8 mouse cellular contexts compared by ENCODE assay signal in the genomic region with DNA sequence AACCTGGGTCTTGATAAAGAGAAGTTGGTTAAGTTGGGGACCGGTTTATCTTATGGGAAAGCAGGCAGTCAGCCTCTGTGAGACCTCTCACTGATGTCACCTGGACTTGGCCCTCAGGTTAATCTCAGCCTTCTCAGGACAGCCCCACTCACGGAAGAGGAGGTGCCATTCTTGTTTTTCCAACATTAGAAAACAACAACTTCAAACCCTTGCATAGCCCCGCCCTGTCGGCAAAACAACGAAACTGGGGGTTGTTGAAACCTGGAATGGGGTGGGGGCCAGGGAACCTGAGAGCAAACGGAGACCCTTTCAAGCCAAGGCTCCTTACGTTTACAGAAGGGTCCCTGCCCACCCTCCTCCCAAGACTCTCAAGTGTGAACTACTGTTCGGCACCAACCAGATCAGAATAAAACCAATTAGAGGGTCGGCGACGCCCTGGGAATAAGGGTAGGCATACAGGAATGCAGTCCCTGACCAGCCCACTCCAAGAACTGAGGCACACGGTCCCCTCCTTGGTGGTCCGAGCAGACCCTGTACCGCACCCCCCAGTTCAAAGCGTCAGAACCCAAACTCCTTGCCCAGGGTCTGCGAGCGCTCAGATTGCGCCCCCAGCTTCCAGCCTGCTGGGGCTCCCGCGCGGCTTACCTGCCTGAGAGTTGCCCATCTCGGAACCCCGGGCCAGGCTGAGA. TPM values are rescaled to one million over a fixed set of nuclear protein-coding genes. Genes with fewer than 3 reads are reported as not detected.
DNase-seq lines count a peak whose midpoint lies in the region; ATAC-seq and TF ChIP-seq lines count a peak whose summit lies in the region.

No protein-coding gene starts in this region.

- DNase-seq in neural tube, embryonic 11.5 days (ENCODE audit: low spot score), result no peak
- no peak for DNase-seq in neural tube, embryonic 10.5 days (ENCODE audit: extremely low spot score, low spot score)
- DNase-seq in forebrain, postnatal 0 days, result no peak
- DNase-seq in cerebellum, adult 11-12 months, result no peak
- no peak for DNase-seq in gastrocnemius, postnatal 36 days

- no peak overlapping the region for H3K27ac ChIP-seq in neural tube, embryonic 11.5 days (ENCODE audit: low read depth, low read length)
- H3K27ac ChIP-seq in forebrain, postnatal 0 days (ENCODE audit: low read depth, low read length), result no peak overlapping the region
- peak overlapping the region; percentile 42 for H3K27ac ChIP-seq in limb, embryonic 12.5 days
- no peak overlapping the region for H3K27ac ChIP-seq in neural tube, embryonic 14.5 days (ENCODE audit: low read depth, low read length)

- no peak for ATAC-seq in neural tube, embryonic 11.5 days (ENCODE audit: insufficient read depth, low FRiP score, low TSS enrichment)
- no peak for ATAC-seq in forebrain, postnatal 0 days
- ATAC-seq in limb, embryonic 12.5 days (ENCODE audit: insufficient number of reproducible peaks, insufficient read depth, low FRiP score, low TSS enrichment, low read depth), result 0 out of 2 replicates have a peak, but pooled peaks have one; percentile 18
- ATAC-seq in neural tube, embryonic 14.5 days (ENCODE audit: low read depth), result no peak
- ATAC-seq in megakaryocyte progenitor cell, adult 5-6 weeks (replicated peaks; ENCODE audit: poor library complexity), result no peak; the same call in 1 of the 2 replicates

- H3K9me3 ChIP-seq in neural tube, embryonic 11.5 days (ENCODE audit: control insufficient read depth, low read length), result no peaks in the 10 kb centered on the region
- no peaks in the 10 kb centered on the region for H3K9me3 ChIP-seq in forebrain, postnatal 0 days (ENCODE audit: low read length)
- no peaks in the 10 kb centered on the region for H3K9me3 ChIP-seq in limb, embryonic 12.5 days
- H3K9me3 ChIP-seq in neural tube, embryonic 14.5 days (ENCODE audit: control insufficient read depth, low read length), result no peaks in the 10 kb centered on the region

- intact Hi-C loops in gastrocnemius, postnatal 36 days (cut with DNase I), result no loop called here

- peak overlapping the region; percentile 20 for H3K9ac ChIP-seq in neural tube, embryonic 11.5 days (ENCODE audit: low read length)
- H3K9ac ChIP-seq in forebrain, postnatal 0 days, result peak overlapping the region; percentile 51
- H3K9ac ChIP-seq in limb, embryonic 12.5 days (replicated peaks), result peak overlapping the region; percentile 38
- peak overlapping the region; percentile 34 for H3K9ac ChIP-seq in neural tube, embryonic 14.5 days (replicated peaks; ENCODE audit: low read depth, low read length)

- TF ChIP-seq CTCF in forebrain, postnatal 0 days (IDR thresholded peaks at IDR 0.05; ENCODE audit: low read depth), result no peak

- H3K4me1 ChIP-seq in neural tube, embryonic 11.5 days (ENCODE audit: control insufficient read depth, insufficient read depth, low read length), result no peaks in the 10 kb centered on the region
- H3K4me1 ChIP-seq in forebrain, postnatal 0 days (ENCODE audit: insufficient read depth), result no peaks in the 10 kb centered on the region
- H3K4me1 ChIP-seq in limb, embryonic 12.5 days (replicated peaks), result peaks cover 36% of the 10 kb centered on the region
- H3K4me1 ChIP-seq in neural tube, embryonic 14.5 days (ENCODE audit: control insufficient read depth, insufficient read depth, low read length), result no peaks in the 10 kb centered on the region

- peak overlapping the region; percentile 97 for H3K4me2 ChIP-seq in neural tube, embryonic 11.5 days (ENCODE audit: low read depth)
- peak overlapping the region; percentile 96 for H3K4me2 ChIP-seq in forebrain, postnatal 0 days (ENCODE audit: low read depth)
- H3K4me2 ChIP-seq in limb, embryonic 12.5 days, result peak overlapping the region; percentile 98
- H3K4me2 ChIP-seq in neural tube, embryonic 14.5 days (ENCODE audit: low read depth, low read length), result peak overlapping the region; percentile 94

- no peaks in the 10 kb centered on the region for H3K36me3 ChIP-seq in neural tube, embryonic 11.5 days (ENCODE audit: control insufficient read depth, insufficient read depth, low read length)
- H3K36me3 ChIP-seq in forebrain, postnatal 0 days (ENCODE audit: insufficient read depth), result no peaks in the 10 kb centered on the region
- no peaks in the 10 kb centered on the region for H3K36me3 ChIP-seq in limb, embryonic 12.5 days
- no peaks in the 10 kb centered on the region for H3K36me3 ChIP-seq in neural tube, embryonic 14.5 days (ENCODE audit: control insufficient read depth, insufficient read depth, low read length)

- H3K27me3 ChIP-seq in neural tube, embryonic 11.5 days (ENCODE audit: control insufficient read depth, insufficient read depth, low read length), result peaks cover 28% of the 10 kb centered on the region
- peaks cover 18% of the 10 kb centered on the region for H3K27me3 ChIP-seq in forebrain, postnatal 0 days (ENCODE audit: insufficient read depth, low read length)
- peaks cover 67% of the 10 kb centered on the region for H3K27me3 ChIP-seq in limb, embryonic 12.5 days
- peaks cover 26% of the 10 kb centered on the region for H3K27me3 ChIP-seq in neural tube, embryonic 14.5 days (ENCODE audit: control insufficient read depth, insufficient read depth, low read length)

- 2% methylated on average over 23 of the region's 23 CpGs for WGBS in neural tube, embryonic 11.5 days
- WGBS in forebrain, postnatal 0 days, result 5% methylated on average over 23 of the region's 23 CpGs
- 3% methylated on average over 23 of the region's 23 CpGs for WGBS in limb, embryonic 12.5 days
- WGBS in neural tube, embryonic 14.5 days, result 3% methylated on average over 23 of the region's 23 CpGs

- H3K4me3 ChIP-seq in neural tube, embryonic 11.5 days (ENCODE audit: low read depth, low read length), result peak overlapping the region; percentile 63
- H3K4me3 ChIP-seq in forebrain, postnatal 0 days (ENCODE audit: low read depth, low read length), result peak overlapping the region; percentile 58
- H3K4me3 ChIP-seq in limb, embryonic 12.5 days (replicated peaks), result peak overlapping the region; percentile 62
- peak overlapping the region; percentile 63 for H3K4me3 ChIP-seq in neural tube, embryonic 14.5 days (ENCODE audit: low read depth, low read length)

RNA-seq across cellular contexts. Expression of a gene that starts 0.5 kb away (rescaled TPM):
- 14.4 and 17.3 TPM in 2 replicates for polyA plus RNA-seq in neural tube, embryonic 11.5 days (2014; fragmentation: Nextera tagmentation; extraction: Ambion mirVana)
- 1.3 and 1.4 TPM in 2 replicates for total RNA-seq in forebrain, postnatal 0 days (2014; rRNA removed)
- polyA plus RNA-seq in forebrain, postnatal 0 days (2015; fragmentation: Nextera tagmentation; extraction: Ambion mirVana), result 0.41 and 0.68 TPM in 2 replicates
- 15.4 and 16.6 TPM in 2 replicates for polyA plus RNA-seq in limb, embryonic 12.5 days (2016; fragmentation: Nextera tagmentation; extraction: Ambion mirVana)
- 1.4 and 6.0 TPM in 2 replicates for polyA plus RNA-seq in neural tube, embryonic 14.5 days (2014; fragmentation: Nextera tagmentation; extraction: Ambion mirVana)
- total RNA-seq in gastrocnemius, postnatal 36 days (2021), result 1 to 10 TPM; 2.1 to 4.6 TPM
- total RNA-seq in megakaryocyte progenitor cell, adult 5-6 weeks (2015), result 2.1 and 2.9 TPM in 2 replicates
- 1.7 and 2.1 TPM in 2 replicates for total RNA-seq in megakaryocyte progenitor cell, adult 5-6 weeks (2017)

RNA-seq across cellular contexts. Expression of a gene that starts 23.1 kb away (rescaled TPM):
- 245 and 251 TPM in 2 replicates for polyA plus RNA-seq in neural tube, embryonic 11.5 days (2014; fragmentation: Nextera tagmentation; extraction: Ambion mirVana)
- total RNA-seq in forebrain, postnatal 0 days (2014; rRNA removed), result 119 and 122 TPM in 2 replicates
- 128 and 135 TPM in 2 replicates for polyA plus RNA-seq in forebrain, postnatal 0 days (2015; fragmentation: Nextera tagmentation; extraction: Ambion mirVana)
- 199 and 206 TPM in 2 replicates for polyA plus RNA-seq in limb, embryonic 12.5 days (2016; fragmentation: Nextera tagmentation; extraction: Ambion mirVana)
- 127 and 132 TPM in 2 replicates for polyA plus RNA-seq in neural tube, embryonic 14.5 days (2014; fragmentation: Nextera tagmentation; extraction: Ambion mirVana)
- 10 to 100 TPM; 32.8 to 39.0 TPM for total RNA-seq in gastrocnemius, postnatal 36 days (2021)
- 504 and 526 TPM in 2 replicates for total RNA-seq in megakaryocyte progenitor cell, adult 5-6 weeks (2015)
- total RNA-seq in megakaryocyte progenitor cell, adult 5-6 weeks (2017), result 351 and 437 TPM in 2 replicates

RNA-seq across cellular contexts. Expression of a gene that starts 37.6 kb away (rescaled TPM):
- 626 and 686 TPM in 2 replicates for polyA plus RNA-seq in neural tube, embryonic 11.5 days (2014; fragmentation: Nextera tagmentation; extraction: Ambion mirVana)
- 859 and 1,363 TPM in 2 replicates for total RNA-seq in forebrain, postnatal 0 days (2014; rRNA removed)
- polyA plus RNA-seq in forebrain, postnatal 0 days (2015; fragmentation: Nextera tagmentation; extraction: Ambion mirVana), result 436 and 640 TPM in 2 replicates
- 753 and 757 TPM in 2 replicates for polyA plus RNA-seq in limb, embryonic 12.5 days (2016; fragmentation: Nextera tagmentation; extraction: Ambion mirVana)
- 454 and 493 TPM in 2 replicates for polyA plus RNA-seq in neural tube, embryonic 14.5 days (2014; fragmentation: Nextera tagmentation; extraction: Ambion mirVana)
- total RNA-seq in gastrocnemius, postnatal 36 days (2021), result 100 to 1,000 TPM; 289 to 338 TPM
- total RNA-seq in megakaryocyte progenitor cell, adult 5-6 weeks (2015), result 2,069 and 2,075 TPM in 2 replicates
- total RNA-seq in megakaryocyte progenitor cell, adult 5-6 weeks (2017), result 838 and 883 TPM in 2 replicates

RNA-seq across cellular contexts. Expression of a gene that starts 39.8 kb away (rescaled TPM):
- polyA plus RNA-seq in neural tube, embryonic 11.5 days (2014; fragmentation: Nextera tagmentation; extraction: Ambion mirVana), result 3,132 and 3,213 TPM in 2 replicates
- total RNA-seq in forebrain, postnatal 0 days (2014; rRNA removed), result 877 and 1,605 TPM in 2 replicates
- 2,439 and 3,234 TPM in 2 replicates for polyA plus RNA-seq in forebrain, postnatal 0 days (2015; fragmentation: Nextera tagmentation; extraction: Ambion mirVana)
- polyA plus RNA-seq in limb, embryonic 12.5 days (2016; fragmentation: Nextera tagmentation; extraction: Ambion mirVana), result 3,599 and 3,605 TPM in 2 replicates
- polyA plus RNA-seq in neural tube, embryonic 14.5 days (2014; fragmentation: Nextera tagmentation; extraction: Ambion mirVana), result 2,344 and 2,479 TPM in 2 replicates
- 100 to 1,000 TPM; 857 to 980 TPM for total RNA-seq in gastrocnemius, postnatal 36 days (2021)
- total RNA-seq in megakaryocyte progenitor cell, adult 5-6 weeks (2015), result 3,654 and 3,864 TPM in 2 replicates
- 3,114 and 3,805 TPM in 2 replicates for total RNA-seq in megakaryocyte progenitor cell, adult 5-6 weeks (2017)

RNA-seq across cellular contexts. Expression of a gene that starts 41.3 kb away (rescaled TPM):
- polyA plus RNA-seq in neural tube, embryonic 11.5 days (2014; fragmentation: Nextera tagmentation; extraction: Ambion mirVana), result 16.6 and 18.3 TPM in 2 replicates
- 15.0 and 20.6 TPM in 2 replicates for total RNA-seq in forebrain, postnatal 0 days (2014; rRNA removed)
- 12.7 and 12.8 TPM in 2 replicates for polyA plus RNA-seq in forebrain, postnatal 0 days (2015; fragmentation: Nextera tagmentation; extraction: Ambion mirVana)
- polyA plus RNA-seq in limb, embryonic 12.5 days (2016; fragmentation: Nextera tagmentation; extraction: Ambion mirVana), result 18.1 and 21.4 TPM in 2 replicates
- polyA plus RNA-seq in neural tube, embryonic 14.5 days (2014; fragmentation: Nextera tagmentation; extraction: Ambion mirVana), result 11.7 and 18.1 TPM in 2 replicates
- 1 to 10 TPM; 3.7 to 5.3 TPM for total RNA-seq in gastrocnemius, postnatal 36 days (2021)
- 5.9 and 6.7 TPM in 2 replicates for total RNA-seq in megakaryocyte progenitor cell, adult 5-6 weeks (2015)
- 10.2 and 13.3 TPM in 2 replicates for total RNA-seq in megakaryocyte progenitor cell, adult 5-6 weeks (2017)
